Mouse (Mus musculus): ENCODE measurements around the gene Zfp768.

Gene Zfp768

DNA sequence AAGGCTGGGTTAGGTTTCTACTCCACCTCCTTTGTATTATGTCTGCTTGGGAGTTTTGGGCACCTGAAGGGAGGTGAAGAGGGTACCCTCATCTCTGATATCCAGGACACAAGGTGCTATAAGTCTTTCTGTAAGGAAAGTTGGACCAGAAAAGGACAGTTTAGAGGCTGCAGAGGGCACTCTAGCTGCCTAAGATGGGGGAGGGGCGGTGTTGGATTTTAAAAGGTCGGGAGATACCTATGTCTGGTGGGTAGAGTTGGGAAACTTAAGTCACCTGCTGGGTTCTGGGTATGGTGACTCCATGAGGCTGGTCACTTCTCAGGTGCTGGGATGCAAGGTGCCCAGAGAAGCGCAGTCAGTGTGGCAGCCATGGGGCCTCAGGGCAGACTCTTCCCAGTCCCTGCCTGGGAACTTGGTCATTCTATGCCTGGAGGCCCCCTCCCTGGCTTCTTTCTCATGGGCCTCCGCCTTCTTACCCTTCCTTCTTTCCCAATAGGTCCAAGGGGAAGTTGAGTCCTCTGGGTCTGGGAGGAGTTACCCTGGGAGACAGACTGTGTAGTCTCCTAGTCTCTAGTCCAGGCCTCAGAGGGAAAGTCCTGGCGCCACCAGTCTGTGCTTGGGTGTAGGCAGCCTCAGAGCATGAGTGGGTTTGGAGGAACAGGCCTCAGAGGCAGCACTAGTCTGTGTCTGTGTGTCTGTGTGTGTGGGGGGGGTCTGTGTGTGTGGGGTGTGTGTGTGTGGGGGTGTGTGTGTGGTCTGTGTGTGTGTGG is 48.4 kb downstream of the Zfp768 start:
- no peak for DNase-seq

DNA sequence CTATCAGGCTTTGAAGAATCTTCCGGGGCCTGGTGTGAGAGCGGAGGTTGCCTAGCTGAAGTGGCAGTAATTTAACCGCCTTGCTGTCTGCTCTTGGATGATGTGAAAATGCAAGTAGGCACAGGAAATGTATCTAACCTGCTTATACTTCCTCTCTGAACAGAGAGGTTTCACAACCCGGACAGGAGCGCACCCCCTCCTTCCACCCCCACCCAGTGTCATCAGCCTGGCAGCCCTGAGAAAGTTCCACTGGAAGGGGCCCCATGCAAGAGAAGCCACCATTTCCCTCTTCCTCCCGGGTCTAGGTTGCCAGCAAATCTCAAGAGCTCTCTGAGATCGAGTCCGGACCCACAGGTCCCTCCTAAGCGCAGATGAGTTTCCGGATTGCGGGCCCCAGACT is 49.3 kb downstream of the Zfp768 start, which contains the start of gene Itgal:
Itgal (plus strand) TSS at position 163 of the 400 bp plus-strand sequence.
- no peak for DNase-seq
